Mouse (Mus musculus) splenic B cell, adult 2 months (primary cell): ENCODE measurements around the gene Bbx.

Experiments
- DNase-seq: peaks from one replicate; pipeline ENCODE4 v3.0.0-alpha.2; 2011; ENCODE audit warnings: low read depth, low spot score
- H3K27me3 ChIP-seq: 2 replicates; pipeline ENCODE4 v1.6.1; 2012; ENCODE audit warnings: mild to moderate bottlenecking, low read length, moderate library complexity, mixed read lengths; ENCODE audit not compliant: control insufficient read depth, poor library complexity, insufficient read depth, severe bottlenecking
- H3K36me3 ChIP-seq: 2 replicates; pipeline ENCODE4 v1.6.1; 2012; ENCODE audit warnings: mild to moderate bottlenecking, low read length, moderate library complexity, mixed read lengths; ENCODE audit not compliant: control insufficient read depth, poor library complexity, insufficient read depth, severe bottlenecking

Gene Bbx

DNA sequence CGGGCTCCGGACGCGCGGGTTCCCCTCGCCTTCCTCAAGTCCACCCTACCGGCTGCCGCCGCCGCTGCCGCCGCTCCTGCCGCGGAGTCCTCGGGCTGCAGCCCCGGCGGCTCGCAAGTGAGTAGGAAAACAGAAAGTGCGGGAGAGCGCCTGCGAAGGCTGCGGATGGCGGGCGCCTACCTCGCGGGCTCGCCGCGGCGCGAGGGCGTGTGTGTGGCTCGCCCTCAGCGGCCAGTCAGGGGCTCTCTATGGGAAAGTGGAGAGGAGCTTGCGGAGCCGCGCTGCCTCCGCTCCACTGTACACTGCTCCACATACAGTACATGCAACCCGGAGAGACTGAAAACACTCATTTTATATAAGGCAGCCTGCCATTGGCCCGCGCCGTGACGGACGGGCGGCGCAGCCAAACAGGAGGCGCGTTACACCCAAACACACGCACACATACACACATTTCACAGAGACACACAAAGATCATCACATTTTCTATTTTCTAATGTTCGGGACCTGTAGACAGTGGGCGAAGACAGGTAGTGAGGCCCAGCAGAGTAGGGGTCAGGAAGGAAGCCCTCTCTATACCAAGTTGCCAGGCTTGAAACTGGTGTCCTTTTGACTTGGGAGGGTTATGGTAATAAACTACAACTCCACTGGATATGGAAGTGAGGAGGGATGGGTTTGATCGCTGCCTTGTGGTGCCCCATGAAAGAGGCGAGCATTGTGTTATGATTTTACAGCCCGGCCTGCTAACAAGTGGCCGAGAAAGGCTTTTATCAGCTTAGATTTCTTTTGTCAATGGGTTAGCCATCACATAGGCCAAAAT is at the start of gene Bbx:
Gene Bbx, minus strand, starts transcription at position 329 of the 817 bp plus-strand sequence.
- Histone ChIP-seq H3K27me3 (no peaks in the 10 kb centered on the region; the same call in 1 of the 2 replicates), H3K36me3 (no peaks in the 10 kb centered on the region)
- DNase-seq = peak; percentile 97

DNA sequence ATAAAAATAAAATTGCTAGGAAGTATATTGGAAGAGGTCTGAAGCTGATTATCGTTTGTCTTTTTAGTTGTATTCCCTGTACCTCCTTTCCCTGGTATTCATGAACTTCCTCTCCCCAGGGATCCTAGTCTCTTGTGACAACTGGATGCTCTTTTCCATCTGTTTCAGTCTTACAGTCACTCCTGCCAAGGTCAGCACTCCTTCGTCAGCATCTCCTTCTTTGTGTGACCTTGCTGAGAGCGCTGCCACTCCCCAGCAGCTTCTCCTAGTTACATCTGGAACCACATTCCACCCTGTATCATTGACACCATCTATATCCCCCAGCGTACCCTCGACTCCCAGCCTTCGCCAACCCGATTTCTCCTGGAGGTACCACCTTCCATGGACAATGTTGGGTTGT is 49.7 kb upstream of the Bbx start:
- H3K27me3 ChIP-seq = no peaks in the 10 kb centered on the region
- H3K36me3 ChIP-seq = no peaks in the 10 kb centered on the region
- DNase-seq = no peak

DNA sequence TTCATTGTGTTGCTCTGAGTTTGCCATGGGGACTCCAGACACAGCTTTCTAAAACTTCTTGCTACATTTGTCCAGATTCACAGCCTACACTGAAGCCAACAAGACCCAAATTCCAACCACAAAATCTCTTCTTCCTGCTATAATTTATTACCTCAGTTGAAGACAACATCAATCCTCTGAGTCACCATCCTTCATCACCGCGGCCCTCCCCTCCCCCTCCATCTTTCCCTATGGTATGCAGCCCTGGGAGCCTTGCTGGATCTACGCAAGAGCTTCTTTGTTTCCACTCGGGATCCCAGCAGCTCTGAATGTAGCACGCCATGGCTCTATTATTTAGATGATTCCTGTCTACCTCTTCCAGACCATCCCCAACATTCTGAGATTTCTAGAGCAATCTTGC is 49.2 kb upstream of the Bbx start:
- Histone ChIP-seq H3K27me3 (no peaks in the 10 kb centered on the region), H3K36me3 (no peaks in the 10 kb centered on the region)
- DNase-seq = no peak

DNA sequence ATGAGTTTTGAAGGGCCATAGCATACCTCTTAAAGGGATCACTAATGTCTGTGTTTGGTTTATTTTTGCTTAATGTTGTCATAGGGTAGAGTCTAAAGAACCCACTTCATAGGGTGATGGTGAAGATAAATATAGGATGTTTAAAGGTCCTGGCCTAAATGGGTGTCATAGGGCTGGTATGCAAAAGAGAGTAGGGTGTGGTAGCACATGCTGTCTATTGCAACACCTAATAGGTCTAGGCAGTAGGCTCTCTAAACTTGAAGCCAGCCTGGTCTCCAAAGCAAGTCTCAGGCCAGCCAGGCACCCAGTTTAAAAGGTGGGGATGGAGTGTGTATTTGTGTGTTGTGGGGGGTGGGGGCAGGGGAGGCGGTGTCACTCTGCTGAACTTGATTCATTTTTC is 46.5 kb upstream of the Bbx start:
- Histone ChIP-seq H3K27me3 (no peaks in the 10 kb centered on the region), H3K36me3 (no peaks in the 10 kb centered on the region)
- no peak for DNase-seq

DNA sequence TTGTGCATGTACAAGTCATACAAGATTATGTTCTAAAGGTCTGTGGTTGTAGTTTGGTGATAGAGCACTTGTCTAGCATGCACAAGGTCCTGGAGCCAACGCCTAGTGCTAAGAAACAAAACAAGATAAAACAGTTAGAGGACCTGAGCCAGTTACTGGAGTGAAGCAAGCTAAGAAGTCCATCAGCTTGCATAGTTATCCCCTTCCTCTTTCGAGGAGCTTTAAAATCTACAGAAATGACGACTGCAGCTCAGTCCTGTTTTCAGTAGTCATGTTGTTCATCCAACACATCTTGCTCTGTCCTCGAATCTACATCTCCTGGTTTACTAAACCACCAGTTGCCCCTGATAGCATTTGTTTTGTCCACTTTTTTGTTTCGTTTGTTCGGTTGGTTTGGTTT is 45.4 kb upstream of the Bbx start:
- DNase-seq = no peak
- Histone ChIP-seq H3K36me3 (no peaks in the 10 kb centered on the region), H3K27me3 (no peaks in the 10 kb centered on the region)

DNA sequence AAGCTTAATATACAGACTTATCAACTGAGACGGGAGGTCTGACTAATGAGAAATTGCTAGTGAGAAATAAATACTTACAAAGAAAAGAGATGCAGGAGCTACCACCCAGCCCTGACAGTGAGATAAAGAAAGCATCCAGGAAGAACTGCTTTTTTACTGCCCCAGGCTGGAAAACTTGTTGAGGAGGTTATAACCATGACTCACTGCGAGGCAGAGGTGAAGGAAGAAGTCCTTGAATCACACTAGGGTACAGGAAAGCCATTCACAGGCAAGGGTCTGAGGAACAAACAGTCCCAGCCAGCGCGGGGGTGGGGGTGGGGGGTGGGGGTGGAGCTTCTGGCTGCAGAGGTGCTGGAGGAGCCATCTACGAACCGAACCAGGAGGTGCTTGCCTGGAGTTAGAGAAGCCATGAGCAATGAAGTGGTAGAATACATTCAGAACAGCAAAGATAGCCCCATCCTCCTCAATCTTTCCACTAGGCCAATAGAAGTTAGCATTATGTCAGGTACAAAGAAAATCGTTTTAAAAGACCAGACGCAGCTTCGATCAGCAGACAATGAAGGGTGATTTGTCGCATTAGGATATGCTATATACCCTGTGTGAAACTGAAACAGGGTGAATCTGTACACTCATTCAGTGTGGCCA is 30.2 kb upstream of the Bbx start:
- no peak for DNase-seq
- Histone ChIP-seq H3K27me3 (no peaks in the 10 kb centered on the region), H3K36me3 (no peaks in the 10 kb centered on the region)

DNA sequence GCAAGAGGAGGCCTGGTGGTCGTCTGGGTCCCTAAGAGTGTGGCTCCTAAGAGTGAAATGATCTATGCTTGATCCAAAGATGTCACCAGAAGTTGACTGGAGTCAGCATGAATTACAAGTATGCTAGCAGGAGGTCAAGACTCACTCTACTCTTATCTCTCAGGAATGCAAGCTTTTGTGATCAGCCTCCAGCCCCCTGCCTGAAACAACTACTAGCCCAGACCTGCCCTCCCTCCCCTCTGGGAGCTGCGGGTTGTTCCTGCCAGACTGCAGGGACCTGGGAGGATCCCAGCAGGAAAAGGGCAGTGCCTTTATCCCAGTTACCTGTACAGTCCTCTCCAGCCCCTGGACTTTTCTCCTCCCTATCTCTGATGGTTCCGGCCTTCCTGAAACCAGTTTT is 27.0 kb upstream of the Bbx start:
- no peaks in the 10 kb centered on the region for H3K36me3 ChIP-seq
- H3K27me3 ChIP-seq = no peaks in the 10 kb centered on the region
- DNase-seq = no peak

DNA sequence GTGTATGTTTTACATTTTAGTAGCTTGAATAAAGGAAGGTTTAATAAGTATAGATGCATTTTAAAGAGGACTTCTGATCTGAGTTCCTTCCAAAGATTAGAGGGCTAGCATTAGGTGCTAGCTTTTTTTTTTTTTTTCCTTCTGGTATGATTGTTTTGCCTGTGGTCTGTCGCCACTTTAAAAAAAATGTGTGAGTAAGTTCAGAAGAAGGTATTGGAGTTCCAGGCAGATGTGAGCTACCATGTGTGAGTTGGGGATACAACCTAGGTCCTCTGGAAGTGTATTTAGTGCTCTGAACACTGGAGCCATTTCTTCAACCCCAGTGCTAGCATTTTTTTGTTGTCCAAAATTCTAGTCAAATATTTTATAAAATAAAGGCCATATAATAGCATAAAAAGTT is 23.9 kb upstream of the Bbx start:
- Histone ChIP-seq H3K36me3 (no peaks in the 10 kb centered on the region), H3K27me3 (no peaks in the 10 kb centered on the region)
- DNase-seq = no peak

DNA sequence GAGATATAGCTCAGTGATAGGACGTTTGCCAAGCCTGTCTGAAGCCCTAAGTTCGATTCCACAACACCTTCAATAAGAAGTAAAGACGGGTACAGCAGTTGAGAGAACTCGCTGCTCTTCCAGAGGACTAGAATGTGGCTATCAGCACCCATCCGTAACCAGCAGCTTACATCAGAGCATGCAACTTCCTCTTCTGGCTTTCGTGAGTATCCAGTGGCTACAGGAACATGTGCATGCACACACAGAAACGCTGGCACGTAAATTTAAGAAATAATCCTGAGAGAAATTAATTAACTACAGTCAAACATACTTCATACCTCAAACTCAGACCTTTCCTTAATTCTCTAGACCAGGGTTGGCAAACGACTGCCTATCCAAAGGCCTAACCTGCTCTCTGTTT is 16.9 kb upstream of the Bbx start:
- no peaks in the 10 kb centered on the region for H3K27me3 ChIP-seq
- DNase-seq = no peak
- H3K36me3 ChIP-seq = no peaks in the 10 kb centered on the region

DNA sequence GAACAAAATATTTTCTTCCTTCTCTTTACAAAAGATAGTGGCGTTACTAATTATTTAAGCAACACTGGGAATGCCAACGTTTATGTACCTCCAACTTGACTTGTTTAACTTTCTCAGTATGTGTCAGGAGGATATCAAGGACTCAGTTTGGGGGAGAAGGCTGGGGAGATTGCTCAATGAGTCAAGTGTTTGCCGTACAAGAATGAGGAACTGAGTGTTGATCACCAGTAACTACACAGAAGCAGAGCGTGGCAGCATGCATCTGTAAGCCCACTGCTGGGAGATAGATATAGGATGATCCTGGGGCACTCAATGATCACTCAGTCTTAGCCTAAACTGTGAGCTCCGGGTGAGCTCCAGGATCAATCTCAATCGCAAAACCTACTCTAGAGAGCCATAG is 12.8 kb upstream of the Bbx start:
- Histone ChIP-seq H3K27me3 (no peaks in the 10 kb centered on the region), H3K36me3 (no peaks in the 10 kb centered on the region)
- DNase-seq = no peak

DNA sequence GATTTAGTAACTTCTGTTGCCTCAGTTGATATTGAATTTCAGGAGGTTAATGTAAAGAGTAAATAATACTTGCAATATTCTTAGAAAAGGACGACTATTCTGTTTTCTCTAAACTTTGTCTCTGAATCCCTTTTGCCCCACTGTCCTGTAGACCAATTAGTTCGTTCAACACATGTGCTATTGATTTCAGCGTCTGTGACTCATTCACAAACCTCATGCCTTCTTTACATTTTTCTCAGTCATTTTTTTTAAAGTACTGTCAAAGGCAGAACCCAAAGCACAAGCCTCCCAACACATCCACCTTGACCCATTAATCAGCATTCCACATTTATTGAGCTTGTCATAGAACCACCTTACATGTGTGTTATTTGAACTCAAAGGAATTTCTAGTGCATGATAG is 6.6 kb upstream of the Bbx start:
- H3K27me3 ChIP-seq = peaks cover 3% of the 10 kb centered on the region; the same call in 1 of the 2 replicates
- no peaks in the 10 kb centered on the region for H3K36me3 ChIP-seq
- no peak for DNase-seq

DNA sequence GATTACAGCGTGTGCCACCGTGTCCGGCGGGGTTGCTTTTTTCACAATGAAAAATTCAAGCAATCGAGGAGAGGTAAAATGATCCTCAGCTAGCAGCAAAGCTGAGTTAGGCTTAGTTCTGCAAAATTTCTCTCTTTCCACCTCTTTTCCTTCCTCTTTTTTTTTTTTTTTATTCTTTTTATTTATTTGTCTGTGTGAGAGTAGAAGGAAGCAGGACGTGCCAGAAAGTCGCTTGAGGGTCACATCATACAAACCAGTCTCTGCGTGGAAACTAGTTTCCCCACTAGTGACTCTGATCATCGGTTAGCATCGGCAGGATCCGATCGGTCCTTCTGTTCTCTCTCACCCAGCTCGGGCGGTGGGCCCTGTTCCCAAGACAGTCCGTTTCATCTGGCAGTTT is 5.6 kb upstream of the Bbx start:
- H3K27me3 ChIP-seq = peaks cover 3% of the 10 kb centered on the region; the same call in 1 of the 2 replicates
- no peaks in the 10 kb centered on the region for H3K36me3 ChIP-seq
- DNase-seq = no peak

DNA sequence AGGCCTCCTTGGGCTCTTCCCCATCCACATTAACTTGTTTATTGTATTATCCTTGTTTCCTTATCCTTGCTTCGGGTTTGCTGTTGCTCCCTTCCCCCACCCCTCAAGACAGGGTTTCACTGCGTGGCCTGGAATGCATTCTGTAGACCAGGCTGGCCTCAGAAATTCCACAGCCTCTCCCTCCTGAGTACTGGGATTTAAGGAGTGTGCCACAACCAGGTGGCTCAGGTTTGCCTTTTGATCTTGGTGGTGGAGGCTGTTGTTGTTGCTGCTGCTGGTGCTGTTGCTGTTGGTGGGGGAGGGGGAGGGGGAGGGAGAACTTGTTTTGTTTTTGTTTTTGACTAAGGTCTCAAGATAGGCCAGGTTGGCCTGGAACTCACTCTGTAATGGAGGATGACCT is 5.1 kb upstream of the Bbx start:
- Histone ChIP-seq H3K36me3 (no peaks in the 10 kb centered on the region), H3K27me3 (peaks cover 3% of the 10 kb centered on the region; the same call in 1 of the 2 replicates)
- DNase-seq = no peak

DNA sequence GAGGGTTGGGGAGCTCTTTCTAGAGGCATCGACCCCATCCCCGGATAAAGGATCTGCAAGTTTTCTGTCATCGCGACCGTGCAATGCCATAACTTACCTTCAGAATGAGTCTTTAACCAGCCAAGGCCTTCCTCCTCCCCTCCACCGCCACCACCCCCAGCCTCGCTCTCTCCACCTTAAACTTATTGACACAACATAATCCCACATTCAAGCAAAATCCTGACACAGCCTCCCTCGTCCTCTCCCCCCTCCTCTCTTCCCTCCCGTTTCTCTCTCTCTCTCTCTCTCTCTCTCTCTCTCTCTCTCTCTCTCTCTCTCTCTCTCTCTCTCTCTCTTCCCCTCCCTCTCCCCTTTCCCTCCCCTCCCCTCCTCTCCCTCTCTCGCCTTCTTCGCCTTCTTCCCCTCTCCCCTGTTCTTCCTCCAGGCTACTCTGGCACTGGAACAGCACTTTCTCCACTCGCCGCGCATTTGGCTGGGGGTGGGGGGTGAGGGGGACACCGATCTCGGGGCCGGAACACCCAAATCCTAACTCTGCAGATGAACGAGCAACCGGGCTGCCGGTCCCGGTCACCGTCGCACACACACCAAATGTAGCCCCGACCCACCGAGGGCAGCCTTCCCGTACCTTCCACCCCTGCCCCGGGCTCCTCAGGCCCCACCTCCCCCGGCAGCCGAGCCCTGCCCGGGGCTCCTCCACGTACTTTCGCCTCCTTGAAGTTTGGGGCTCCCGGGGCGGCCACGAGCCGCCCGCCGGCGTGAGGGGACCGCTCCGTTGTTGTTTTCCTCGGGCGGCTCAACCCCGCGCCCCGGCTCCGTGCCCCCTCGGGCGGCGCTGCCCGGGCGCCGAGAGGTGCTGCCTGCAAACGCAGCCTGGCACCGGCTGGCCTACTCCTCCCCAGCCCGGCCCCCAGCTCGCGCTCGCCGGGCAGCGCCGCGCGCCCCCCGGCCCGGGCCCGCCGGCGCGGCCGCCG is 894 bp downstream of the Bbx start:
- Histone ChIP-seq H3K36me3 (no peaks in the 10 kb centered on the region), H3K27me3 (no peaks in the 10 kb centered on the region; the same call in 1 of the 2 replicates)
- DNase-seq = peak; percentile 53

DNA sequence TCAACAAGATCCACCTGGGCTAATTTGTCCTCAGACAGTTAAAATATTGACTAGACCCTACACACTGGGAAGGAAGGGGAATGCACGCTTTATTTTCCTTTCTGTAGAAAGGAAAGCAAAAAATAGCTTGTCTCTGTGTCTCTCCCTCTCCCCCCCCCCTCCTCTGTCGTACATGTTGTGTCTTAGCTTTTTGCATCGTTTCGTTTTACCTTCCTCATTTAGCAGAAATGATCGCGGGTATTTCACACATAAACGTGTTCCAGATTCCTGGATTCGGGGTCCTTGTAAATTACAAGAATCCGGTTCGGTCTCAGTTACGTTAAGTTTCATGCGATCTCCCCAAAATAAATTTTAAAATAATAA is 1.7 kb downstream of the Bbx start:
- Histone ChIP-seq H3K27me3 (no peaks in the 10 kb centered on the region; the same call in 1 of the 2 replicates), H3K36me3 (peaks cover 1% of the 10 kb centered on the region; the same call in 1 of the 2 replicates)
- peak; percentile 65 for DNase-seq
